ENCODE assay signal across 24 mouse cellular contexts in the genomic region with DNA sequence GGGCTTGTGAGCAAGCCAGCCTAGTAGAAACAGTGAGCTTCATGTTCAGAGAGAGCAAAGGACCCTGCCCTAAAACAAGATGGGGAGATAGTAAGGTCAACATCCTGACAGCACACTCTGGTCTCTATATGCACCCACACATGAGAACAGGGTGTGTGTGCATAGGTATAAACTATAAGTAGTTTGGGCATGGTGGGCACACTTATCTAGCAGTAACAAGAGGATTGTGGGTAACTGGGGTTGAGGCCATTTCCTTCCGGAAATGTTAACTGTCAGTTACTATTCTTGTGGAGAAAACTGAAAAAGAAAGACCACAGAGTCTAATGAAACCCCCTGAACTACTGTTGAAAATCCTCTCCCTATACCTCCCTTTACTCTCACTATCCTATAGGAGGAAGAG.
"Had no signal": no experiment of that assay in that cellular context is flagged by ENCODE, and none has a peak within 500 bp of the region (broad histone marks: within the 10 kb centered on the region; RNA-seq: fewer than 3 reads in every experiment).

No protein-coding gene starts in this region.

- H3K4me3 ChIP-seq: heart, adult 2 months; heart, embryonic 13.5 days; heart, embryonic 15.5 days; hindbrain, embryonic 13.5 days; hindbrain, embryonic 15.5 days; kidney, embryonic 15.5 days; left cerebral cortex, adult 2 months; limb, embryonic 10.5 days; limb, embryonic 12.5 days; liver, embryonic 13.5 days; liver, embryonic 15.5 days had no signal

- DNase-seq: gastrocnemius, postnatal 14 days; gastrocnemius, postnatal 36 days; heart, adult 11 months; heart, adult 2 months; heart, postnatal 14 days; heart, postnatal 36 days; kidney, adult 11 months; kidney, adult 2 months; kidney, adult 9 months; kidney, postnatal 14 days; kidney, postnatal 4 days had no signal

- H3K27ac ChIP-seq: heart, adult 2 months; heart, embryonic 13.5 days; heart, embryonic 15.5 days; hindbrain, embryonic 13.5 days; hindbrain, embryonic 15.5 days; hindbrain, postnatal 0 days; kidney, embryonic 15.5 days; kidney, postnatal 0 days; left cerebral cortex, adult 2 months; limb, embryonic 10.5 days; limb, embryonic 12.5 days; liver, embryonic 13.5 days; liver, embryonic 15.5 days had no signal

- ATAC-seq: hindbrain, postnatal 0 days; intestine, embryonic 16.5 days had no signal

- H3K9me3 ChIP-seq: heart, embryonic 13.5 days; heart, embryonic 15.5 days; hindbrain, embryonic 13.5 days; hindbrain, embryonic 15.5 days; kidney, embryonic 15.5 days; limb, embryonic 10.5 days; limb, embryonic 12.5 days; liver, embryonic 15.5 days had no signal

- H3K27me3 ChIP-seq: heart, embryonic 13.5 days; heart, embryonic 15.5 days; hindbrain, embryonic 13.5 days; hindbrain, embryonic 15.5 days; kidney, embryonic 15.5 days; limb, embryonic 12.5 days; liver, embryonic 13.5 days; liver, embryonic 15.5 days had no signal

- H3K36me3 ChIP-seq: heart, embryonic 13.5 days; heart, embryonic 15.5 days; hindbrain, embryonic 13.5 days; hindbrain, embryonic 15.5 days; kidney, embryonic 15.5 days; limb, embryonic 10.5 days; limb, embryonic 12.5 days; liver, embryonic 13.5 days; liver, embryonic 15.5 days had no signal

- H3K4me1 ChIP-seq: heart, embryonic 13.5 days; heart, embryonic 15.5 days; hindbrain, embryonic 13.5 days; kidney, embryonic 15.5 days; limb, embryonic 10.5 days; limb, embryonic 12.5 days; liver, embryonic 13.5 days; liver, embryonic 15.5 days had no signal
